Mouse (Mus musculus) liver, adult 2 months (tissue): ENCODE results near the gene Hspb6.

Source experiments
- CTCF ChIP-seq: fragments of 200-500 bp; IDR thresholded peaks from 2 replicates; pipeline ENCODE4 v1.5.1; 2011; ENCODE audit warnings: low read depth, low read length, control low read depth
- POLR2A ChIP-seq: fragments of 200-500 bp; IDR thresholded peaks from 2 replicates; pipeline ENCODE4 v1.6.1; 2011; ENCODE audit warnings: low read length, control low read depth; ENCODE audit not compliant: insufficient read depth; ENCODE audit errors: extremely low read depth

DNA sequence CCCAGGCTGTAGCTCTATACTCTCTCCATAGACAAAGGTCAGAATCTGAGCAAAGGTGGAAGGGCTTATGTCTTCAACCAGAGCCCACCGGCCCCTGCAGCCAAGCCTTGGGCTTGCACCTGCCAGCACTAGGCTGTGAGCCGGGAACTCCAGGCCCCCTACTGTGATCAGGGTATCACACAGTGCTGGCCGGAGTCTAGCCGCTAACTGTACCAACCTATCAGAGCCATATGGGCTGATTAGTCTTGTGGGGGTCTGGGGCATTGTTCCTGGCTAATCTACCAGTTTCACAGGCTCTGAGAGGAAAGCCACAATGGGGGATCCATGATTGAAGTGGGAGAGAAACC, 39.6 kb downstream of the Hspb6 start:
- TF ChIP-seq CTCF (no peak), POLR2A (no peak)
